Mouse (Mus musculus) ES-E14 (cell line): ENCODE measurements at regions not wholly inside any gene's neighbourhood (a gene's known extent, or its start where the extent isn't known, plus 50 kb on each side); places are given as distances from the start of the nearest gene placed in this dataset.

ENCODE experiments used
- CHD2 ChIP-seq: IDR thresholded peaks from 2 replicates; pipeline ENCODE4 v1.6.1; 2014; ENCODE audit warnings: mild to moderate bottlenecking, low read depth, low read length, inconsistent platforms
- HCFC1 ChIP-seq: IDR thresholded peaks from 2 replicates; pipeline ENCODE4 v1.6.1; 2012; ENCODE audit warnings: low read length, inconsistent platforms, borderline replicate concordance; ENCODE audit not compliant: insufficient read depth
- MAFK ChIP-seq: IDR thresholded peaks from 2 replicates; pipeline ENCODE4 v1.6.1; 2014; ENCODE audit warnings: mild to moderate bottlenecking, low read depth, low read length, inconsistent platforms; ENCODE audit not compliant: insufficient read depth
- ZC3H11A ChIP-seq: IDR thresholded peaks from 2 replicates; pipeline ENCODE4 v1.6.1; 2012; ENCODE audit warnings: low read depth, mild to moderate bottlenecking, inconsistent platforms, low read length, borderline replicate concordance
- ZNF384 ChIP-seq: IDR thresholded peaks from 2 replicates; pipeline ENCODE4 v1.6.1; 2012; ENCODE audit warnings: low read depth, low read length, inconsistent platforms

- TF ChIP-seq CHD2 (no peak), MAFK (no peak), ZC3H11A (no peak), ZNF384 (no peak), HCFC1 (no peak)
Observed at GRCm38 (mm10) chr16:15052389-15052923, 146.1 kb downstream of the Efcab1 start.
